Mouse (Mus musculus): Measurements from ENCODE around the gene Agpat4. TPM values are rescaled to one million over a fixed set of nuclear protein-coding genes. Genes with fewer than 3 reads are reported as not detected.

Agpat4 gene
- 65.2 and 71.2 TPM in 2 replicates for polyA plus RNA-seq (2015; fragmentation: Nextera tagmentation; extraction: Ambion mirVana)

DNA sequence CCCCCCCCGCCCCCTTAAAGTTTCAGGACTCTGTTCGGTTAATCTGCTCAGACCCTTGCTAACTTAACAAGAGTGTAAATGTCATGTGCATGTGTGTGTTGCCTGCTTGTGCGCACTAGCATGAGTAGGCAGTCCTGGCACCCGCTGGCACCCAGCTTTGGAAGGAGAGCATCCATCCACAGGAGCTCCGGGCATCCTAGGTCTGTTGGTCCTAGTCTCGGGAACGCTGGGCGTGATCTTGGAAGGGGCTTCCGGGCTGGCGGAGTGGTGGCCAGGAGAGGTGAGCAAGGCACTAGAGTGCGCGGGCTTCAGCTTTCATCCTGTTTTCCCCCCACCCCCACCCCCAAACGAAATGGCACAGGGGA lies at the start of gene Agpat4:
Gene Agpat4, plus strand, starts transcription at position 144 of the 365 bp plus-strand sequence.
- peak within 1 kb of the TSS; percentile 78 for H3K9ac ChIP-seq (ENCODE audit: low read depth, low read length)
- peak within 1 kb of the TSS; percentile 91 for H3K27ac ChIP-seq (ENCODE audit: low read depth, low read length)
- H3K4me2 ChIP-seq (ENCODE audit: low read length), result peak within 1 kb of the TSS; percentile 97
- no peaks in the 10 kb centered on the region for H3K27me3 ChIP-seq (replicated peaks; ENCODE audit: control insufficient read depth, insufficient read depth, low read length)
- H3K4me3 ChIP-seq (ENCODE audit: low read length), result peak within 1 kb of the TSS; percentile 72
- no peaks in the 10 kb centered on the region for H3K9me3 ChIP-seq (ENCODE audit: control insufficient read depth, low read length)
- ATAC-seq, result peak; percentile 69
- WGBS, result 0% methylated on average over 13 of the region's 13 CpGs
- H3K36me3 ChIP-seq (ENCODE audit: control insufficient read depth, insufficient read depth, low read length), result no peaks in the 10 kb centered on the region
- peaks cover 21% of the 10 kb centered on the region for H3K4me1 ChIP-seq (ENCODE audit: control insufficient read depth, insufficient read depth, low read depth, low read length)

DNA sequence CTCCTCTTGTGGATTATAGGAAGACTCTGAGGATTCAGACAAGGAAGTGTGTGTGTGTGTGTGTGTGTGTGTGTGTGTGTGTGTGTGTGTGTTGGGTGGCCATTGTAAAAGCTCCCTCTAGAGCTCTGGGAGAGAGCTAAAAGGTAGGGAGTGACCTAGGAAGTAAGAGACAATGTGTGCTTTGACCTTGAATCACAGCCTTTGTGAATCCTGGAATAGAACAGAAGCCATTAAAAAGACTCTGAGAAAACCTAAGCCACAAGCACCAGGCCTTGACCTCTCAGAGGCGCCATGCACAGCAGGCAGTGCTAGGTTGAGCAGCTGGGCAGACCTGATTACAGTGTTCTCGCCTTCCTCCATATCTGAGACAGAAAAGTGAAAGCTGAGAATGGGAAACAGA lies 41.7 kb upstream of the Agpat4 start:
- Histone ChIP-seq H3K27me3 (replicated peaks; ENCODE audit: control insufficient read depth, insufficient read depth, low read length) (no peaks in the 10 kb centered on the region), H3K27ac (ENCODE audit: low read depth, low read length) (no peak overlapping the region), H3K9me3 (ENCODE audit: control insufficient read depth, low read length) (no peaks in the 10 kb centered on the region), H3K4me1 (ENCODE audit: control insufficient read depth, insufficient read depth, low read depth, low read length) (no peaks in the 10 kb centered on the region), H3K36me3 (ENCODE audit: control insufficient read depth, insufficient read depth, low read length) (no peaks in the 10 kb centered on the region), H3K4me2 (ENCODE audit: low read length) (no peak overlapping the region), H3K4me3 (ENCODE audit: low read length) (no peak overlapping the region), H3K9ac (ENCODE audit: low read depth, low read length) (no peak overlapping the region)
- no peak for ATAC-seq
- 37% methylated on average over 2 of the region's 2 CpGs for WGBS

DNA sequence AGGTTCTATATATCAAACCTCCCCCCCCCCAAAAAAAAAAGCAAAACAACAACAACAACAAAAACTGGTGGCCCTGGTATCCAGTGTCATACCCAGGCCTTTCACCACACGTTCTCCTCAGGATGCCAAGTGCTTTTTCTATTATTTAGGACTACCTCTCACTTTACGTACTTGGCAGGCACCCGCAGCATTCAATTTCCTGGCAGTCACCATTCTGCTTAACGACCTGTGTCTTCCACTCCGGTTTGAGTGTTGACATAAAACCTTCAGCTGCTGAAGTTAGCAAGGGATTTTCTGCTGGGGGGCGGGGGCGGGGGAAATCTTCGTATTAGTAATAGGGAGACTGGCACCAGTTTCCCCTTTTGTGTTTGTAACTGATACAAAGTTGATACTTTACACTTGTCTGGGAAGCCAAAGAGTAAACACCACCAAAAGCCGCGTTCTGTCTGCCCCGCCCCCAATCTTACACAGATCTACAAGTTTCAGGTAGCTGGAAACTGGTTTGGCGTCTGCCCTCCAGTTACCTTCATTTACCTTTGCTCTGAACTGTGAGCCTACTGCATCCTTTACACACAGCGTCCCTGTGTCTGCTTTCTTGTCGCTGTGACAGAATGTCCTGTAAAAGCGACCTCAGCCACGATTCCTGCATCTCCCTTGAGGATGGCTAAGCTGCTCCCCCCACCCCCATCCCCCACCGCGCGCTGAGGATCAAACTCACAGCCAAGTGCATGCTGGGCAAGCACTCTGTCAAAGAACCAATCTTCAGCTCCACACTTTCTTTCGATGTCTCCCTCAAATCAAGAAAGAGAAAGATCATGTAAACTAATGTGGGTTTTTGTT lies 37.6 kb upstream of the Agpat4 start:
- no peaks in the 10 kb centered on the region for H3K36me3 ChIP-seq (ENCODE audit: control insufficient read depth, insufficient read depth, low read length)
- H3K9ac ChIP-seq (ENCODE audit: low read depth, low read length), result no peak overlapping the region
- WGBS, result 51% methylated on average over 20 of the region's 20 CpGs
- no peaks in the 10 kb centered on the region for H3K4me1 ChIP-seq (ENCODE audit: control insufficient read depth, insufficient read depth, low read depth, low read length)
- no peak overlapping the region for H3K4me3 ChIP-seq (ENCODE audit: low read length)
- H3K9me3 ChIP-seq (ENCODE audit: control insufficient read depth, low read length), result no peaks in the 10 kb centered on the region
- H3K27ac ChIP-seq (ENCODE audit: low read depth, low read length), result no peak overlapping the region
- ATAC-seq, result no peak
- no peak overlapping the region for H3K4me2 ChIP-seq (ENCODE audit: low read length)
- no peaks in the 10 kb centered on the region for H3K27me3 ChIP-seq (replicated peaks; ENCODE audit: control insufficient read depth, insufficient read depth, low read length)

DNA sequence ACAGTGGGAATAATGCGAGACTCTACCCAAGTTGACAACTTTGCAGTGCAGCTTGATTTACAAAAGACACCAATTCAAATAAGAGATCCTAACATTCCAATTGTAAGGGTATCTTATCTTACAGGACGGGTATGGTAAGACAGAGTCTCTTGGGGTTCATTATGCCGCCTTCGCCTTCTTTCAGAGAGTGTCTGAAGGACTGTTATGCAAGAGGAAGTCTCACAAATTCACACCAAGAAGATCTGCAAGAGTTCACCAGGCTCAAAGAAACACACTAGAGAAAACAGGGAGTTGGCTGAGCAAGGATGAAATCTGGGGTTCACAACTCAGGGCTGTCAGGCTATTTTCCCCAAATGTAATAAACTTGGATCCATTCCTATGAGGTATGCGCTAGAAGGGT lies 36.3 kb upstream of the Agpat4 start:
- Histone ChIP-seq H3K36me3 (ENCODE audit: control insufficient read depth, insufficient read depth, low read length) (no peaks in the 10 kb centered on the region), H3K4me3 (ENCODE audit: low read length) (no peak overlapping the region), H3K27me3 (replicated peaks; ENCODE audit: control insufficient read depth, insufficient read depth, low read length) (no peaks in the 10 kb centered on the region), H3K4me1 (ENCODE audit: control insufficient read depth, insufficient read depth, low read depth, low read length) (no peaks in the 10 kb centered on the region), H3K4me2 (ENCODE audit: low read length) (no peak overlapping the region), H3K27ac (ENCODE audit: low read depth, low read length) (no peak overlapping the region), H3K9me3 (ENCODE audit: control insufficient read depth, low read length) (no peaks in the 10 kb centered on the region), H3K9ac (ENCODE audit: low read depth, low read length) (no peak overlapping the region)
- ATAC-seq, result no peak
- 94% methylated on average over 5 of the region's 5 CpGs for WGBS

DNA sequence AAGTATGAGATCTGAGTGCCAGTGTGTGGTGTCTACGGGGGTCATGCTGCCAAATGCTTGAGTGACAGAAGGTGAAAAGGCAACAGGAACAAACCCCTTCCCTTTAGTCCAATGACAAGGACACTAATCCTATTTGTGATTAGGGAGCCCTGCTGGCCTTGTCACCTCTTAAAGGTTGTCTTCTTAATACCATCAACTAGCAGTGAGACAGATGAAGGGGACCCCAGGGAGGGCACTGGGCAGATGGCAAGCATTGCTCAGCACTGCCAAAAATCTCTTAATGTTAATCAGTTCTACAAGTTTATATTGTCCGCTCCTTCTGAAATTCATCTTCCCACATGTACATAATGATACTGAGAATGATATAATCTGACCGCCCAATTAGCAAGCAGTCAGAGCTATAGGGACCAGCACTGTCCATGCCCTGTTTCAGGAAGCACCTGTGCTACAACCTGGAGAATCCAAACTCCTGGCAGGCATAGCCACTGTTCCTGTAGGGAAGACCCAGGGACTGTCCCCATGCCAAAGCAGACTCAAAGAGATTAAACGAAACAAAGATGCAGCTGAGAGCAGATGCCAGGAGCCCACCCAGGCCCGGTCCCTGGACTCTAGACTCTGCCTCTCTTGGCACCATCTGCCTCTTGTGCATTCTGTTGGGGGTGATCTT lies 28.1 kb upstream of the Agpat4 start:
- H3K4me3 ChIP-seq (ENCODE audit: low read length), result no peak overlapping the region
- peak; percentile 79 for ATAC-seq
- H3K4me2 ChIP-seq (ENCODE audit: low read length), result no peak overlapping the region
- no peaks in the 10 kb centered on the region for H3K4me1 ChIP-seq (ENCODE audit: control insufficient read depth, insufficient read depth, low read depth, low read length)
- no peaks in the 10 kb centered on the region for H3K9me3 ChIP-seq (ENCODE audit: control insufficient read depth, low read length)
- WGBS, result 51% methylated on average over 5 of the region's 5 CpGs
- H3K27ac ChIP-seq (ENCODE audit: low read depth, low read length), result no peak overlapping the region
- H3K36me3 ChIP-seq (ENCODE audit: control insufficient read depth, insufficient read depth, low read length), result no peaks in the 10 kb centered on the region
- no peaks in the 10 kb centered on the region for H3K27me3 ChIP-seq (replicated peaks; ENCODE audit: control insufficient read depth, insufficient read depth, low read length)
- no peak overlapping the region for H3K9ac ChIP-seq (ENCODE audit: low read depth, low read length)

DNA sequence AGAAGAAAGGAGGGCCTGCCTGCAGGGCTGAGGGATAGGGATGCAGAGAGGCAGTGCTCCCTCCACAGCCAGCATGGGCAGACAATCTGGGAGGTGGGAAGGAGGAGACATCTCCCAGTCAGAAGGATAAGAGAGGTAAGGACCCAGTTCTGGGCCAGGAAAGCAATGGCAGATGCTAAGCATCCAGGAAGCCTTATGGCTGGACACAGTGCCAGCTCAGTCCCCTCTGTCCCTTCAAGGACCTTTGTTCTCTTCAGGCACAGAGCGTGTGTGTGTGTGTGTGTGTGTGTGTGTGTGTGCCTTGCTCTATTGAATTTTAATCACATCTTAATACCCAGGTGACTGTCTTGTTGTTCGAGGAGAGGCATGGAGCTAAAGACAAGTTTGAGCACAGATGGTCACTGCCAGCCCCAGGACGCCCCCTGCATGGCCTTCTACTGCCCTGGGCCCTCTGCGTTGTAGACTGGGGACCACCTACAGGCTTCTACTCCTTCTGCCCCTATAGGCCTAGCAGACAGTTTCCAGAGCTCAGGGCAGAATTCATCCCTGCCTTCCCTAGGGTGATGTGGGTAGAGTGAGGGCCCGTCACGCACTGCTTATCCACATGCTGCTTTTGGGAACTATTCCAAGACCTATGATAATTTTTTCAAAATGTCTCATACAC lies 25.5 kb upstream of the Agpat4 start:
- Histone ChIP-seq H3K27ac (ENCODE audit: low read depth, low read length) (no peak overlapping the region), H3K9ac (ENCODE audit: low read depth, low read length) (no peak overlapping the region), H3K4me2 (ENCODE audit: low read length) (no peak overlapping the region), H3K9me3 (ENCODE audit: control insufficient read depth, low read length) (no peaks in the 10 kb centered on the region), H3K4me1 (ENCODE audit: control insufficient read depth, insufficient read depth, low read depth, low read length) (no peaks in the 10 kb centered on the region), H3K36me3 (ENCODE audit: control insufficient read depth, insufficient read depth, low read length) (no peaks in the 10 kb centered on the region), H3K4me3 (ENCODE audit: low read length) (no peak overlapping the region), H3K27me3 (replicated peaks; ENCODE audit: control insufficient read depth, insufficient read depth, low read length) (no peaks in the 10 kb centered on the region)
- 56% methylated on average over 6 of the region's 6 CpGs for WGBS
- peak; percentile 67 for ATAC-seq

DNA sequence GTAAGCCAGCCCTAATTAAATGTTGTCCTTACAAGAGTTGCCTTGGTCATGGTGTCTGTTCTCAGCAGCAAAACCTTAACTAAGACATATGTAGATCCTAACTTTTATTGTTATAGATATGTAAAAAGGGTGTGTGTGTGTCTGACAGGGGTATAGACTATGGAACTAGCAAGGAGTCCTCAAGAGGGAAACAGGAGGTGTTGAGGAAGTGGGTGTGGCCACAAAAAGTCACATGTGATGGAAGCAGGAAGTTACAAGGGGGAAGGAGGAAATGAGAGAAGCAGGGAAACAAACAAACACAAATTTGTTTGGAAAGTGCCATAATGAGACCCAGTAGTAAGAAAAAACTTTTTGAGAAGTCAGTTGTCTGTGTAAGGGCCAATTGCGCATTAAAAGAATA lies 24.5 kb upstream of the Agpat4 start:
- ATAC-seq, result no peak
- H3K9me3 ChIP-seq (ENCODE audit: control insufficient read depth, low read length), result no peaks in the 10 kb centered on the region
- H3K27ac ChIP-seq (ENCODE audit: low read depth, low read length), result no peak overlapping the region
- no peaks in the 10 kb centered on the region for H3K27me3 ChIP-seq (replicated peaks; ENCODE audit: control insufficient read depth, insufficient read depth, low read length)
- no peak overlapping the region for H3K4me2 ChIP-seq (ENCODE audit: low read length)
- H3K4me1 ChIP-seq (ENCODE audit: control insufficient read depth, insufficient read depth, low read depth, low read length), result no peaks in the 10 kb centered on the region
- no peaks in the 10 kb centered on the region for H3K36me3 ChIP-seq (ENCODE audit: control insufficient read depth, insufficient read depth, low read length)
- H3K9ac ChIP-seq (ENCODE audit: low read depth, low read length), result no peak overlapping the region
- H3K4me3 ChIP-seq (ENCODE audit: low read length), result no peak overlapping the region
- 95% methylated on average over 1 of the region's 1 CpGs for WGBS

DNA sequence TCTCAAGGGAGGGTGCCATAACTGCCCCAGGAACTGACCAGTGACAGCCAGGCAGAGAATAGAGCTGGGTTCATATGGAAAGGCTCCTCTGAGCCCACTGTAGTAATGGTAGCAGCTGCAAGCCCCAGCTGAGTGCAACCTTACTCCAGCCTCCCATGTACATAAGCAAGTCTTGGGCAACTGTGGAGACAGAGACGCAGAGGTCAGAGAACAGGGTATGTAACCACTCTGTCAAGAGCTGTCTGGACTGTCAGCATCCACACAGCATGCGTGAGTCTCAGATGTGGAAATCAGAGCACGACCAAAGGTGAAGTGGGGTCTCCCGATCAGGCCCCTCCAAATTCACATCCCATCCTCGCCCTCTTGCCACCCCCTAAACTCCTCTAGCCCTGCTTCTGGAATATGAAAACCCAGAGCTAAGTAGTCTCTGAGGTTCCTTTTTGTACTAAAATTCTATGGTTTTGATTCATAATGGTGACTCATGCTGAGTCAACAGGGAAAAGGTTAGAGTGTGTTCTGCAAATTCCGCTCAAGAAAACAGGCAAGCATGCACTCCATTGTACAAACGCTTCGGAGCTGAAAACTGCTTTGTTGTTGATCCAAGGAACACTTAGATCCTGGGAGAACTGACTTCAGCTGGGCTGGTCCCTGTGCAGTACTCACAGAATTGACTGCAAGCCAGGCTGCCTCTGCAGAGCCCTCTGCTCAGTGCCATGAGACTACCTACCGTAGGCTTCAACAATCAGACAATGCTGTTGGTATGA lies 23.5 kb upstream of the Agpat4 start:
- no peak overlapping the region for H3K27ac ChIP-seq (ENCODE audit: low read depth, low read length)
- no peaks in the 10 kb centered on the region for H3K27me3 ChIP-seq (replicated peaks; ENCODE audit: control insufficient read depth, insufficient read depth, low read length)
- H3K9me3 ChIP-seq (ENCODE audit: control insufficient read depth, low read length), result no peaks in the 10 kb centered on the region
- 78% methylated on average over 9 of the region's 9 CpGs for WGBS
- no peak overlapping the region for H3K4me2 ChIP-seq (ENCODE audit: low read length)
- ATAC-seq, result no peak
- H3K4me3 ChIP-seq (ENCODE audit: low read length), result no peak overlapping the region
- no peak overlapping the region for H3K9ac ChIP-seq (ENCODE audit: low read depth, low read length)
- H3K4me1 ChIP-seq (ENCODE audit: control insufficient read depth, insufficient read depth, low read depth, low read length), result no peaks in the 10 kb centered on the region
- no peaks in the 10 kb centered on the region for H3K36me3 ChIP-seq (ENCODE audit: control insufficient read depth, insufficient read depth, low read length)

DNA sequence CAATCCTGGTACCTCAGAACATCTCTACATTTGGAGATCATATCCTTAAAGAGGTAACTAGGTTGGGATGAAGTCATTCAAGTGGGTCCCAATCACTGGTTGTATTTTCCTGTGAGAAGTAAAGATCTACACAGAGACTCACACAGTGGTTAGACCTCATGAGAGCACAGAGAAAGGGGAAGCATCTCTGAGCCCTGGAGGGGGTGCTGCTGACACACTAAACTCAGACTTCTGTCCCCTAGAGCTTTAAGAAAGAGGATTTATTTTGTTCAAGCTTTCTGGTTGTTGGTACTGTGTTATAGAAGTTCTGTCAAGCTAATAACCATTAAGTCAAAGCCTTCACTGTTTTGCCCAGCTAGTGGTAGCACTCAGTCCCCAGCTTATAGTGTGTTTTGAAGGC lies 19.1 kb upstream of the Agpat4 start:
- H3K9me3 ChIP-seq (ENCODE audit: control insufficient read depth, low read length), result no peaks in the 10 kb centered on the region
- no peak for ATAC-seq
- H3K27ac ChIP-seq (ENCODE audit: low read depth, low read length), result no peak overlapping the region
- H3K4me3 ChIP-seq (ENCODE audit: low read length), result no peak overlapping the region
- no peak overlapping the region for H3K9ac ChIP-seq (ENCODE audit: low read depth, low read length)
- no peak overlapping the region for H3K4me2 ChIP-seq (ENCODE audit: low read length)
- H3K36me3 ChIP-seq (ENCODE audit: control insufficient read depth, insufficient read depth, low read length), result no peaks in the 10 kb centered on the region
- H3K4me1 ChIP-seq (ENCODE audit: control insufficient read depth, insufficient read depth, low read depth, low read length), result no peaks in the 10 kb centered on the region
- no peaks in the 10 kb centered on the region for H3K27me3 ChIP-seq (replicated peaks; ENCODE audit: control insufficient read depth, insufficient read depth, low read length)

Measured in hindbrain, embryonic 16.5 days (tissue).